Mouse (Mus musculus): ENCODE data around the gene Rmdn3.

- no peak for TF ChIP-seq CTCF (IDR thresholded peaks at IDR 0.05; ENCODE audit: extremely low read depth, insufficient read depth, low read length)
- no peak for TF ChIP-seq POLR2A (IDR thresholded peaks at IDR 0.05; ENCODE audit: extremely low read depth, insufficient read depth, low read length)
These were observed 2.2 kb downstream of the Rmdn3 start for GRCm38 (mm10) chr2:119154683-119155082.
